Mouse (Mus musculus): ENCODE results near the gene Arl8a. TPM values are rescaled to one million over a fixed set of nuclear protein-coding genes. Genes with fewer than 3 reads are reported as not detected.
A peak's percentile ranks its signal among the peaks of the same experiment; 100 is the strongest.

Gene Arl8a
- polyA plus RNA-seq, 1 experiment from 2014 or later: 55.5 TPM

DNA sequence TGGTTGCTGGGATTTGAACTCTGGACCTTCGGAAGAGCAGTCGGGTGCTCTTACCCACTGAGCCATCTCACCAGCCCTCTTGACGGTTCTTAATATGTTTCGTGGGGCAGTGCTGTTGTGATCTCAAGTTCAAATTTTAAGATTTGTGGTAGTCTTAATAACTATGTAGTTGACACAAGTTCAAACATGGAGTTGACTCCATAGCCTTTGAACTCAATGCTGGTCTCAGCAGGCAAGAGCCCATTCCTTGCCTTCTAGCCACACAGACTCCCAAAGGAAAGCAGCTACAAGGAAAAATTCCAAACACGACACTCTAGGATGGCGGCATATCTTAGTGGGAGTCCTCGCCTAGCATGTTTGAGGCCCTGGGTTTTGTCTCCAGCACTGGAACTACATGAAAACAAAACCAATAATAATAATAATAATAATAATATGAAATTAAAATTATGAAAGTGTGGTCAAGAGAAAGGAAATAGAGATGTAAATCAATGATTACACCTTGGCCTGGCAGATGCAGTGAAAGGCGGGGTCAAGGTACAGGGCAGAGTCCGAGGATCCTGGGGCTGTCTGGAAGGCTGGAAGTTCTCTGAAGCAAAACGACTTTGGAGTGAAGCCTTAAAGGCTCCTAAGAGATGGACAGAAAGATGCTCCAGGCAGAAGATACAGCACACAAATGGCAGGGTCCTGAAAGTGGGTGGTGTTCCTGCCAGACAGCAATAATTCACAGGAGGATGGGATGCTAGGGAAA lies 22.0 kb downstream of the Arl8a start:
- WGBS: 90% methylated on average over 10 of the region's 10 CpGs
- ATAC-seq (ENCODE audit: insufficient number of reproducible peaks, insufficient read depth, low FRiP score, low read depth): no peak
- no peak overlapping the region for H3K4me3 ChIP-seq (ENCODE audit: low read depth, low read length)
- H3K36me3 ChIP-seq (ENCODE audit: control insufficient read depth, insufficient read depth, low read length): no peaks in the 10 kb centered on the region
- H3K9ac ChIP-seq (replicated peaks; ENCODE audit: low read depth, low read length): no peak overlapping the region
- no peaks in the 10 kb centered on the region for H3K9me3 ChIP-seq (ENCODE audit: control insufficient read depth, low read depth, low read length)
- no peaks in the 10 kb centered on the region for H3K27me3 ChIP-seq (ENCODE audit: control insufficient read depth, insufficient read depth, low read length)
- no peak overlapping the region for H3K4me2 ChIP-seq (replicated peaks; ENCODE audit: low read depth, low read length)
- H3K4me1 ChIP-seq (ENCODE audit: control insufficient read depth, insufficient read depth, low read length): peaks cover 3% of the 10 kb centered on the region; the same call in 1 of the 2 replicates
- no peak overlapping the region for H3K27ac ChIP-seq (ENCODE audit: low read length)

DNA sequence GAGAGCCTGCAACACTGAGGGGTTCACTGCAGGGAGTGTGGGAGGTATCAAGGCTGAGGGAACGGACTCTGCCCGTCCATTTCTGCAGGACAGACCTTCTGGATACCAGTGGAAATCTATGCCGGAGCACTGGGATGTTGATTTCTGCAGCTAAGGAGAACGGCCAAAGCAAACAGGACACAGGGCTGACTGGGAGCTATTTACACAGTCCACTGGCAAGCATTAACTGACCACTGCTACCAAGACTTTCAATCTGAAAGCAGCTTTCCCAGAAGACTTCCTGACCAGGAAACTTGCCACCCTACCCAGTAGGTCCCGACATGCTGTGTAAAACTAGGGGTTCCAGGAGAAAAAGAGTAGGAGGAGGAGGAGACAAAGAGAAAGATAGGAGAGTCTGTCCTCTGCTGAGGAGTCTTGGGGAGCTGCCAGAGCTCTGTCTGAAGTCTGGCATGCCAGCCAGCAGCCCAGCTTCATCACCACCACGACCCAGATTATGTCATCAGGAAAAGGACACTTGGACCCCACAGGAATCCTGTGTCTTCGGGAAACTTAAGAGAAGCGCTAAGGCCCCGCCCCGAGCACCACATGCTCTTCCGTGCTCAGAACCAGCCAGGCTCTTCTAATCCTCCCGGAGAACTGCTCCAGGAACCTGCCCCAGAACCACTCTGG lies 23.1 kb downstream of the Arl8a start:
- no peak for ATAC-seq (ENCODE audit: insufficient number of reproducible peaks, insufficient read depth, low FRiP score, low read depth)
- no peak overlapping the region for H3K27ac ChIP-seq (ENCODE audit: low read length)
- H3K36me3 ChIP-seq (ENCODE audit: control insufficient read depth, insufficient read depth, low read length): no peaks in the 10 kb centered on the region
- 45% methylated on average over 12 of the region's 12 CpGs for WGBS
- no peak overlapping the region for H3K4me2 ChIP-seq (replicated peaks; ENCODE audit: low read depth, low read length)
- no peak overlapping the region for H3K9ac ChIP-seq (replicated peaks; ENCODE audit: low read depth, low read length)
- no peaks in the 10 kb centered on the region for H3K27me3 ChIP-seq (ENCODE audit: control insufficient read depth, insufficient read depth, low read length)
- no peaks in the 10 kb centered on the region for H3K9me3 ChIP-seq (ENCODE audit: control insufficient read depth, low read depth, low read length)
- peaks cover 3% of the 10 kb centered on the region; the same call in 1 of the 2 replicates for H3K4me1 ChIP-seq (ENCODE audit: control insufficient read depth, insufficient read depth, low read length)
- H3K4me3 ChIP-seq (ENCODE audit: low read depth, low read length): no peak overlapping the region

DNA sequence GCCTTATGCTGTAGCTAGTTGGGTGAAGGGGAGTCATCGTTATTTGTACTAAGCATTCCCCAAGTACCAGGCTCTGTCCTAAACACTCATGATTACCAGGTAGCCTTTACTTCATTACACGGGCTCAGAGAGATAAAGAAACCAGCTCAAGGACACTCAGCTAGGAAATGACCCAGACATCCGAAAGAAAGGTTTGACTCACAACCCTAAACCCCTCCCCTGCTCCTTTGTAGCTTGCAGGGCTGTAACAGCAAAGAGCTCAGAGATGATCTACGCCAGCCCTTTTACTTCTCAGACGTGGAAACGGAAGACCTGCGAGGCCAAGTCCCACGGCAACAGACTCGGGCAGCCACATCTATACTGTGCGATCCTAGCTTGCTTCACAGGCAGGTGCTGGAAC lies 23.7 kb downstream of the Arl8a start:
- Histone ChIP-seq H3K27me3 (ENCODE audit: control insufficient read depth, insufficient read depth, low read length) (no peaks in the 10 kb centered on the region), H3K4me2 (replicated peaks; ENCODE audit: low read depth, low read length) (no peak overlapping the region), H3K9me3 (ENCODE audit: control insufficient read depth, low read depth, low read length) (no peaks in the 10 kb centered on the region), H3K4me1 (ENCODE audit: control insufficient read depth, insufficient read depth, low read length) (peaks cover 3% of the 10 kb centered on the region; the same call in 1 of the 2 replicates), H3K36me3 (ENCODE audit: control insufficient read depth, insufficient read depth, low read length) (no peaks in the 10 kb centered on the region), H3K27ac (ENCODE audit: low read length) (no peak overlapping the region), H3K4me3 (ENCODE audit: low read depth, low read length) (no peak overlapping the region), H3K9ac (replicated peaks; ENCODE audit: low read depth, low read length) (no peak overlapping the region)
- ATAC-seq (ENCODE audit: insufficient number of reproducible peaks, insufficient read depth, low FRiP score, low read depth): no peak
- 59% methylated on average over 10 of the region's 10 CpGs for WGBS

DNA sequence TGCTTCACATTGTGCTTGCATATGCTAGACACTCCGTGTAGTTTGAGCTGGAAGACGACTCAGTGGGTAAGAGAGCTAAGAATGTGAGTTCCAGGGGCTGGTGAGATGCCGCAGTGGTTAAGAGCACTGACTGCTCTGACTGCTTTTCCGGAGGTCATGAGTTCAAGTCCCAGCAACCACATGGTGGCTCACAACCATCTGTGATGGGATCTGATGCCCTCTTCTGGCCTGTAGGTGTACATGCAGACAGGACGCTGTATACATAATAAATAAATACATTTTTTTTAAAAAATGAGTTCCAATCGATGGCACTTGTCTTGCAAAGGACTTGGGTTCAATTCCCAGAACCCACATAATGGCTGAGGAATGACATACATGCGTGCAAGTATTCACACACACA lies 24.6 kb downstream of the Arl8a start:
- Histone ChIP-seq H3K27ac (ENCODE audit: low read length) (no peak overlapping the region), H3K4me1 (ENCODE audit: control insufficient read depth, insufficient read depth, low read length) (peaks cover 3% of the 10 kb centered on the region; the same call in 1 of the 2 replicates), H3K36me3 (ENCODE audit: control insufficient read depth, insufficient read depth, low read length) (no peaks in the 10 kb centered on the region), H3K9me3 (ENCODE audit: control insufficient read depth, low read depth, low read length) (no peaks in the 10 kb centered on the region), H3K27me3 (ENCODE audit: control insufficient read depth, insufficient read depth, low read length) (no peaks in the 10 kb centered on the region), H3K9ac (replicated peaks; ENCODE audit: low read depth, low read length) (no peak overlapping the region), H3K4me3 (ENCODE audit: low read depth, low read length) (no peak overlapping the region), H3K4me2 (replicated peaks; ENCODE audit: low read depth, low read length) (no peak overlapping the region)
- 78% methylated on average over 7 of the region's 7 CpGs for WGBS
- ATAC-seq (ENCODE audit: insufficient number of reproducible peaks, insufficient read depth, low FRiP score, low read depth): no peak

DNA sequence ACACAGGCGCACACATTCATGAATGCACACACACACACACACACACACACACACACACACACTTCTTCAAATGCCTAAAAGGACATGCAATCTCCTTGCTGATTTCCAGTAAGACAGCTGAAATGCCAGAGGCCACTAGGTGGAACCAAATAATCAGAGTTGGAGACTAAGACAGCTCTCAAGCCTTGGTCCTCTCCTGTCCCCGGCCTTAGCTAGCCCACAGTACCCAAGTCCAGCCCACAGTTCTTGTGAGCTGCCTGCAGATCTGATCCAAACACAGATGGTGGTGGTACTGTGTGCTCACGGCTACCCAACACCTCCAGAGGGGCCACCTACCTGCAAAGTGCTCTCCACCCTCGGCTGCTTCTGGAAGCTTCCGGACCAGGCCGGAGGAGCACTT lies 25.4 kb downstream of the Arl8a start:
- 51% methylated on average over 6 of the region's 6 CpGs for WGBS
- ATAC-seq (ENCODE audit: insufficient number of reproducible peaks, insufficient read depth, low FRiP score, low read depth): 0 out of 2 replicates have a peak, but pooled peaks have one; percentile 54
- peaks cover 3% of the 10 kb centered on the region; the same call in 1 of the 2 replicates for H3K4me1 ChIP-seq (ENCODE audit: control insufficient read depth, insufficient read depth, low read length)
- no peaks in the 10 kb centered on the region for H3K36me3 ChIP-seq (ENCODE audit: control insufficient read depth, insufficient read depth, low read length)
- no peaks in the 10 kb centered on the region for H3K9me3 ChIP-seq (ENCODE audit: control insufficient read depth, low read depth, low read length)
- H3K4me3 ChIP-seq (ENCODE audit: low read depth, low read length): no peak overlapping the region
- H3K4me2 ChIP-seq (replicated peaks; ENCODE audit: low read depth, low read length): no peak overlapping the region
- H3K27me3 ChIP-seq (ENCODE audit: control insufficient read depth, insufficient read depth, low read length): no peaks in the 10 kb centered on the region
- no peak overlapping the region for H3K27ac ChIP-seq (ENCODE audit: low read length)
- H3K9ac ChIP-seq (replicated peaks; ENCODE audit: low read depth, low read length): no peak overlapping the region

DNA sequence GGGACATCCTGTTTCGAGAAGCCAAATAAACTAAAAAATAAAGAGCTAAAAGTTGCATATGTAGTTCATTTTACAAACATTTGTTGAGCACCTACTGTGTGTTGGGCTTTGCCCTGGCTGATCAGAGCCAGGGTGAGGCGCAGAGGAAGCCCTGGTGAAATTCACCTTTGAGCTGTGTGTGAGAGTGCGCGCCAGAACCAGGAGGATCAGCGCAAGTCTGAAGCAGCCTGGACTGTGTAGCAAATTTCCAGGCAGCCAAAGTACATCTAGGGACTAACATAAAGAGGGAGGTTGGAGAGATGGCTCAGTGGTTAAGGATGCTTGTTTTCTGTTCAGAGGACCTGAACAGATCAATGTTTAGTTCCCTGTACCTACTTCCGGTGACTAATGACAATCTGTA lies 26.7 kb downstream of the Arl8a start:
- H3K4me3 ChIP-seq (ENCODE audit: low read depth, low read length): no peak overlapping the region
- H3K4me1 ChIP-seq (ENCODE audit: control insufficient read depth, insufficient read depth, low read length): peaks cover 3% of the 10 kb centered on the region; the same call in 1 of the 2 replicates
- H3K27me3 ChIP-seq (ENCODE audit: control insufficient read depth, insufficient read depth, low read length): no peaks in the 10 kb centered on the region
- no peak overlapping the region for H3K9ac ChIP-seq (replicated peaks; ENCODE audit: low read depth, low read length)
- ATAC-seq (ENCODE audit: insufficient number of reproducible peaks, insufficient read depth, low FRiP score, low read depth): no peak
- no peaks in the 10 kb centered on the region for H3K9me3 ChIP-seq (ENCODE audit: control insufficient read depth, low read depth, low read length)
- WGBS: 92% methylated on average over 6 of the region's 6 CpGs
- no peaks in the 10 kb centered on the region for H3K36me3 ChIP-seq (ENCODE audit: control insufficient read depth, insufficient read depth, low read length)
- H3K27ac ChIP-seq (ENCODE audit: low read length): no peak overlapping the region
- H3K4me2 ChIP-seq (replicated peaks; ENCODE audit: low read depth, low read length): no peak overlapping the region

DNA sequence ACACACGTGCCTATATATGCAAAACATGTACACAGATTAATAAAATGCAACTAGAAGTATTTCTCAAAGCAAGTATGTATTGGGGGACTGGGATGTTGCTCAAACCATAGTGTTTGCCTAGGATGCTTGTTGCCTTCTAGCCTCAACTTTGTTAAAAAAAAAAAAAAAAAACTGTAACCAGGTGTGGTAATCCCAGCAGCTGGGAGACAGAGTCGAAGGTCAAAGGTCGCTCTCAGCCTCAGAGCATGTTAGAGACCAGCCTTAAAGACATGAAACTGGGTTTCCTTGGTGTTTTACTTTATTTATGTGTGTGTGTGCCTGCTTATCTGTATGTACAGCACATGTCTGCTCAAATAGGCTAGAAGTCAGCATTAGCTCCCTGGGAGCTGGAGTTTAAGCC lies 28.6 kb downstream of the Arl8a start:
- no peak for ATAC-seq (ENCODE audit: insufficient number of reproducible peaks, insufficient read depth, low FRiP score, low read depth)
- Histone ChIP-seq H3K4me2 (replicated peaks; ENCODE audit: low read depth, low read length) (no peak overlapping the region), H3K4me3 (ENCODE audit: low read depth, low read length) (no peak overlapping the region), H3K36me3 (ENCODE audit: control insufficient read depth, insufficient read depth, low read length) (no peaks in the 10 kb centered on the region), H3K27me3 (ENCODE audit: control insufficient read depth, insufficient read depth, low read length) (no peaks in the 10 kb centered on the region), H3K27ac (ENCODE audit: low read length) (no peak overlapping the region), H3K4me1 (ENCODE audit: control insufficient read depth, insufficient read depth, low read length) (no peaks in the 10 kb centered on the region), H3K9me3 (ENCODE audit: control insufficient read depth, low read depth, low read length) (no peaks in the 10 kb centered on the region), H3K9ac (replicated peaks; ENCODE audit: low read depth, low read length) (no peak overlapping the region)
- 65% methylated on average over 3 of the region's 3 CpGs for WGBS

DNA sequence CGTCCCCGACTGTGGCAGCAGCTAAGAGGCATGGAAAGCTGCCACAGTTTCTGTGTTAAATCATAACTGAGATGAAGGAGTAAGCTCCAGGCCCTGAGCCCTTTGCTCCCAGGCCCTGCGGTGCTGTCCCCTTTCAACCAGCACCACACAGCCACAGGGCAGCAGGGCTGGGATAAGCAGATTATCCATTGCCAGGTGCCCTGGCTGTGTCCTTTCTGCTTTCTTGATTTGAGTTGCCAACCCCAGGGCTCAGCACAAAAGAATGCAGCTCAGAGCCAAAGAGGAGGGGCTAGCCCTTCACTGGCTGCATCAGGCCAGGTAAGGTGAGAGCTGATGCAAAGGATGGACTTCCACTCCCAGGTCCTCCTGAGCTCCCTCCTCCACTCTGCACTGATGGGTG lies 31.1 kb downstream of the Arl8a start:
- ATAC-seq (ENCODE audit: insufficient number of reproducible peaks, insufficient read depth, low FRiP score, low read depth): no peak
- no peaks in the 10 kb centered on the region for H3K9me3 ChIP-seq (ENCODE audit: control insufficient read depth, low read depth, low read length)
- H3K9ac ChIP-seq (replicated peaks; ENCODE audit: low read depth, low read length): no peak overlapping the region
- H3K4me3 ChIP-seq (ENCODE audit: low read depth, low read length): no peak overlapping the region
- WGBS: 84% methylated on average over 3 of the region's 3 CpGs
- no peak overlapping the region for H3K4me2 ChIP-seq (replicated peaks; ENCODE audit: low read depth, low read length)
- 0 out of 2 replicates have a peak, but pooled peaks cover 2% of the 10 kb centered on the region for H3K4me1 ChIP-seq (ENCODE audit: control insufficient read depth, insufficient read depth, low read length)
- no peaks in the 10 kb centered on the region for H3K27me3 ChIP-seq (ENCODE audit: control insufficient read depth, insufficient read depth, low read length)
- no peak overlapping the region for H3K27ac ChIP-seq (ENCODE audit: low read length)
- H3K36me3 ChIP-seq (ENCODE audit: control insufficient read depth, insufficient read depth, low read length): no peaks in the 10 kb centered on the region
